Mouse (Mus musculus) layer of hippocampus, postnatal 25 days (tissue): ENCODE measurements around the gene Supt6. TPM values are rescaled to one million over a fixed set of nuclear protein-coding genes. Genes with fewer than 3 reads are reported as not detected.

Source experiments
- DNase-seq, 2 experiments: peaks; one replicate each; pipeline ENCODE4 v3.0.0; 2022; ENCODE audit warnings: mixed read lengths in 2 of 2, low spot score in 1 of 2; ENCODE audit errors: extremely low spot score in 1 of 2
- total RNA-seq, 2 experiments: library from RNA; stranded (reverse); gene quantifications; 2 replicates each; pipeline ENCODE4 v1.2.3; 2021

Supt6 gene
- total RNA-seq, 2 experiments from 2014 or later = 110 to 123 TPM

- no peak for DNase-seq
These were observed 77.0 kb downstream of the Supt6 start for GRCm38 (mm10) chr11:78168541-78169468.

DNA sequence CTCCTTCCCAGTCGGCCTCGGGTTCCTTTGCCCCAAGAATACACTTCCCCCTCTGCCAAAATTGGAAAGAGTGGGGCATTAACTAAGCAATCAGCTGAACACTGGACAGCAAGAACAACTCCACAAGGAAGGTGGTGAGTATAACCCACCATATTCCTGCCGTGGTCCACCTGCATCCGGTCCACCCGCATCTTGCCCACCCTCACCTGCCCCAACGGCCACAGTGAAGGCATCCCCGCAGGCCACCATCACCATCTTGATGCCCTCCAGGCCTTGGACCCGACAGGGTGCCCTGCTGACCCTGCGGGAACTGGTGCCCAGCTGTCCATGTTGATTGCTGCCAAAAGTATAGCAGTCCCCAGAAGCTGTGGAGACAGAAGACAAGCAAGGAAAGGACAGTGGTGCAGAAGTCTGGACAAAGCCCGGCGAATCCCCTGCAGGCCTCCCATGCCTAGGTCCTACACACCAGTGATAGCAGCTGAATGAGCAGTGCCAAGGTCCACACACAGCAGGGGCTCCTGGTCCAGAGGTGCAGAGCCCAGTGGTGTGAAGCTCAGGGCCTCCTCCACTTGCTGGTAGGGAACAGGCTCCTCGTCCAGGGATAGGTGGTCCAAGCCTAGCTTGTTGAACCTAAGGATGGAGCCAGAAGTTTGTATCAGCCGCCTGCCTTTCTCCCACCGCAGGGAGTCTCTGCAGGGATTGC lies 78.4 kb downstream of the Supt6 start:
- DNase-seq = no peak

- no peak for DNase-seq
These were observed 79.1 kb downstream of the Supt6 start for GRCm38 (mm10) chr11:78166640-78167039.

- no peak for DNase-seq
These were observed 79.6 kb downstream of the Supt6 start for GRCm38 (mm10) chr11:78166161-78166560.

GRCm38 (mm10) chr11:78165761-78166109 lies 80.1 kb downstream of the Supt6 start:
- peak in 1 of 2 experiments; percentile 39 for DNase-seq

GRCm38 (mm10) chr11:78164924-78165760 lies 80.6 kb downstream of the Supt6 start, which contains the start of gene Traf4:
Gene Traf4, minus strand, starts transcription at chr11:78165589.
- DNase-seq = peak in 1 of 2 experiments; percentile 65

DNA sequence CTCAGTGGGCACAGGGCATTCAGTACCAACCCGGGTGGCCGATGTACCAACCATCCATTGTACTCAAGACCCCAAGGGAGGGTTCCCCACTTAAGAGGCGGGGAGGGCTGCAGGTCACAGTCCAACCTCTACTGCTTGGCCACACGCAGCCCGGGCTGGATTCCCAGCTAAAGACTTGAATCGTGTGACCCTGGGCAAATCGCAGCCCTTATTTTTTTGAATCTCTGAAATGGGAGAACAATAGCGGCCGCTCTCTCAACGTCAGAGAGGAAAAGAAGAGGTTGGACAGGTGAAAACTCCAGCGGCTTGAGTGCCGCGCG lies 81.2 kb downstream of the Supt6 start:
- no peak for DNase-seq

GRCm38 (mm10) chr11:78163681-78164603 lies 81.8 kb downstream of the Supt6 start:
- no peak for DNase-seq

DNA sequence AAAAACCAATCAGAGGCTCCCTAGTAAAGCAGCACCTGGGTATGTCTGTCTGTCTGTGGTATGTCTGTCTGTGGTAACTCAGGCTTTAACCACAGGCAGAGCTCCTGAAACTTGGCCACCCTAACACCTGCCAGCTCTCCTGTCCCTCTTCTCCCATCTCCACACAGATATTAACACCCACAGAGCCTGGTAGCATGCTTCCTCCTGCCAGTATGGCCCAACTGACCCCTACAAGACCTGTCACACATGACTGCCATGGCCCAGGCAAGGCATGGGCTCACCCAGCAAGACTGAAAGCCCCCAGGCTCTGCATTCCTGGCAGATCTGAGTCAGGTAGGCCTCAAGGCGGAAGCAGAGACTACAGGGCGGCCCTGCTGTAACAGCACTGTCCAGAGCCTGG lies 82.7 kb downstream of the Supt6 start:
- DNase-seq = no peak

- peak in 1 of 2 experiments; percentile 43 for DNase-seq
These were observed 83.3 kb downstream of the Supt6 start for GRCm38 (mm10) chr11:78162504-78162903.

DNA sequence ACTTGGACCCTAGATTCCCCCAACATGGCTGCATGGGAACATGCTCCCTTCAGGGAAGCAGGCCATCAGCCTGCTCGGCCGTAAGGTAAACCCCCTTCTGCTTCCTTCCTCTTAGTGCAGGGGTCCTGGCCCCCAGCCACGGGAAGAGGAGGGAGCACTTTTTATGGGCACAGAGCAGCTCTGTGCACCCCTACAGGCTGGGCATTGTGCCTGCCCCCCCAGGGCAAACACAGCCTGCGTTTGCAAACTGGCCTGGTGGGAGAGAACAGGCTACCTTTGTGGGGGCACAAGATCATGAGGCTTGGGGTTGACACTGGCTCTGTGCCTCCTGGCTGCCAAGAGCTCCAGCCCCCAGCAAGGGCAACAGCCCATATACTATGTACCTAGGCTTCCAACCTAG lies 83.8 kb downstream of the Supt6 start:
- no peak for DNase-seq

DNA sequence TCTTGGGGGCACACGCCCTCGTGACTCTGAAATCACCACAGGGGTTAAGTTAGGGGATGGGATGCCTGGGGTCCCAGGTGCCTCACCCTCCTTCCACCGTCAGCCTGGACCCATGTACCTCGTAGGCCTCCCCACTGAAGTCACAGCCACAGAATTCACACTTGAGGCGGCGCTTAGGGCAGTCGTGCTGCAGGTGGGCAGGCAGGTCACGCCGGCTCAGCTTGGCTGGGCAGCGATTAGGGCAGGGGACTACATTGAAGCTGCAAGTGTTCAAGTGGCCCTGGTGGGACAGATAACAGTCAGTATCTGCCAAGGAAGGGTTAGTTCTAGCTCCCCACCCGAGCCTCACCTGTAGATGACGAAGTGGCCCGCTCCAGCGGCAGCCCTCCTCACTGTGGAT lies 84.6 kb downstream of the Supt6 start:
- no peak for DNase-seq

GRCm38 (mm10) chr11:78160675-78161074 lies 85.1 kb downstream of the Supt6 start:
- DNase-seq = no peak

- DNase-seq = no peak
These were observed 85.6 kb downstream of the Supt6 start for GRCm38 (mm10) chr11:78160171-78160570.

GRCm38 (mm10) chr11:78159557-78159956 lies 86.2 kb downstream of the Supt6 start:
- DNase-seq = no peak

GRCm38 (mm10) chr11:78159096-78159495 lies 86.7 kb downstream of the Supt6 start:
- DNase-seq = peak in 1 of 2 experiments; percentile 64
